Mouse (Mus musculus) forebrain, embryonic 14.5 days (tissue): ENCODE results near the gene Myo1b. TPM values are rescaled to one million over a fixed set of nuclear protein-coding genes. Genes with fewer than 3 reads are reported as not detected.

Experiments
- ATAC-seq: fragments of 200-750 bp; cut with Nextera tagmentation; 2 replicates; pipeline ENCODE4 v1.8.0; 2017; ENCODE audit warnings: mild to moderate bottlenecking, moderate library complexity
- DNase-seq: peaks from one replicate; pipeline ENCODE4 v3.0.0-alpha.2; 2015; ENCODE audit warnings: low spot score
- H3K27ac ChIP-seq: fragments of 300-500 bp; sonication (generic); 2 replicates; pipeline ENCODE4 v1.5.1; 2014; ENCODE audit warnings: low read depth, mild to moderate bottlenecking, control low read depth, low read length, moderate library complexity
- H3K27me3 ChIP-seq: fragments of 300-500 bp; sonication (generic); replicated peaks from 2 replicates; pipeline ENCODE4 v1.6.1; 2014; ENCODE audit warnings: low read length, control low read depth, mixed read lengths; ENCODE audit not compliant: control insufficient read depth, insufficient read depth
- H3K36me3 ChIP-seq: fragments of 300-500 bp; sonication (generic); 2 replicates; pipeline ENCODE4 v1.6.1; 2014; ENCODE audit warnings: low read length, control low read depth; ENCODE audit not compliant: control insufficient read depth, insufficient read depth
- H3K4me1 ChIP-seq: fragments of 300-500 bp; sonication (generic); 2 replicates; pipeline ENCODE4 v1.6.1; 2014; ENCODE audit warnings: antibody characterized with exemption, low read length, control low read depth; ENCODE audit not compliant: control insufficient read depth, insufficient read depth
- H3K4me2 ChIP-seq: fragments of 300-500 bp; sonication (generic); 2 replicates; pipeline ENCODE4 v1.6.1; 2014; ENCODE audit warnings: mild to moderate bottlenecking, control low read depth, low read length
- H3K4me3 ChIP-seq: fragments of 300-500 bp; sonication (generic); 2 replicates; pipeline ENCODE4 v1.5.1; 2014; ENCODE audit warnings: low read depth, low read length, control low read depth
- H3K9ac ChIP-seq: fragments of 300-500 bp; sonication (generic); 2 replicates; pipeline ENCODE4 v1.6.1; 2014; ENCODE audit warnings: mild to moderate bottlenecking, low read length, control low read depth, moderate library complexity
- H3K9me3 ChIP-seq: fragments of 300-500 bp; sonication (generic); replicated peaks from 2 replicates; pipeline ENCODE4 v1.6.1; 2016; ENCODE audit warnings: low read length, control low read depth, mixed read lengths; ENCODE audit not compliant: control insufficient read depth
- WGBS: fragments of 180-500 bp; shearing (Covaris S2); extraction: QIAGEN DNeasy Blood & Tissue Kit; methylation state at CpG from one replicate; pipeline ENCODE4 v1.1.7; 2014; 5-methylcytosine and 5-hydroxymethylcytosine counted together
- polyA plus RNA-seq: library from polyadenylated mRNA; unstranded; fragments of >200 nt; fragmentation: Nextera tagmentation; extraction: Ambion mirVana; gene quantifications from 2 replicates; pipeline ENCODE4 v1.2.1, GENCODE M21; 2014

The Myo1b gene
- polyA plus RNA-seq, 1 experiment from 2014 or later: 78.1 TPM

- DNase-seq (no peak), ATAC-seq (peak; percentile 38; the same call in 1 of the 2 replicates)
- Histone ChIP-seq H3K4me3 (no peak overlapping the region), H3K9ac (no peak overlapping the region), H3K4me2 (no peak overlapping the region), H3K36me3 (no peaks in the 10 kb centered on the region), H3K4me1 (peaks cover 4% of the 10 kb centered on the region), H3K9me3 (no peaks in the 10 kb centered on the region), H3K27ac (no peak overlapping the region), H3K27me3 (no peaks in the 10 kb centered on the region)
- 84% methylated on average over 9 of the region's 9 CpGs for WGBS
Measured at GRCm38 (mm10) chr1:51888046-51888813, 27.6 kb downstream of the Myo1b start.

DNA sequence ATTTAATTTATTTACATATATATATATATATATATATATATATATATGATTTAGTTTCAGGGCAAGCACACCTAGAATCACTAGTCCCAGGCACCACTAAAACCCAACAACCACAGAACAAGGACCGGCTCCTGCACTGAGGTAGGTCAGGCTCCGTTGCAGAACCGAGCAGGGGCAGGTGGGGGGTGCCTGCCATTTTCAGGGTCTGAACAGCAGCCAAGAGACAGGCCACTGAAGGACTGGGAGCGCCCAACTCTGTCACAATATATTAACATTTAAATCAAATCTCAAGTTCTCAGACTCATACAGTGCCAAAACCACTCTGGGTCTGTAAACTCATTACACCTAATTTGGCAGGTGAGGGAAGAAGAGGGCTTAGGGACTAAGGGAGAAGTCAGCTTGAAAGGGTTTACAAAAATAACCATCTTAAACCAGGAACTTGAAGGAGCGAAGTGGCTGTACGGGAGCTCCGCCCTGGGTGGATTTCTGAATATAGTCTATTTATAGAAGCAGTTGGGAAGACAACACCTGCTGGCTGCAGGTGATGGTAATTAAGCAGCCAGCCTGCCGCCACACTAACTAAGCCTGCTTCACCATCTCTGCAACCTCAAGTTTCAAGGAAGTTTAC is 30.4 kb downstream of the Myo1b start:
- ATAC-seq: no peak

DNA sequence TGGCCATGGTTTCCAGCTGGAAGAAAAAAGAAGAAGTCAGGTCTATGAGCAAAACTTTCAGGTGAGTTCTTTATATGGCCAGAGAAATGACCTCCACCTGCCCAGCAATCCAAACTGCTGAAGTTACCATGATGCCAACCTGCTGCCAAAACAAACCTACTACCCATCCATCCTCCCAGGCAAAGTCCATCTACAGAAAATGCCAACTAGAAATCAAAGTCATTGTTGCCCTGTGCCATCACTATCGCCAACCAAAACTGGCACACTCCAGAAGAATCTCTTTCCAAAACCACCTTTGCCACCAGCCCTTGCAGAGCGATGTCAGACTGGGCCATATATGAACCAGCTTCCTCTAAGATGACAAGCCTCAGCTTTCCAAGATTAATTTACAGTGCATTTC is 32.7 kb downstream of the Myo1b start:
- H3K4me3 ChIP-seq: no peak overlapping the region
- no peaks in the 10 kb centered on the region for H3K9me3 ChIP-seq
- H3K9ac ChIP-seq: no peak overlapping the region
- peaks cover 4% of the 10 kb centered on the region for H3K4me1 ChIP-seq
- 97% methylated on average over 2 of the region's 2 CpGs for WGBS
- H3K36me3 ChIP-seq: peaks cover 14% of the 10 kb centered on the region
- H3K4me2 ChIP-seq: no peak overlapping the region
- H3K27ac ChIP-seq: no peak overlapping the region
- ATAC-seq (no peak), DNase-seq (no peak)
- H3K27me3 ChIP-seq: no peaks in the 10 kb centered on the region

More for the DNA sequence above, 30.4 kb downstream of the Myo1b start:
- no peak for DNase-seq
- H3K36me3 ChIP-seq: peaks cover 14% of the 10 kb centered on the region
- H3K4me3 ChIP-seq: no peak overlapping the region
- H3K9ac ChIP-seq: no peak overlapping the region
- peaks cover 4% of the 10 kb centered on the region for H3K4me1 ChIP-seq
- no peaks in the 10 kb centered on the region for H3K9me3 ChIP-seq
- H3K27me3 ChIP-seq: no peaks in the 10 kb centered on the region
- 76% methylated on average over 8 of the region's 8 CpGs for WGBS
- no peak overlapping the region for H3K27ac ChIP-seq
- no peak overlapping the region for H3K4me2 ChIP-seq

DNA sequence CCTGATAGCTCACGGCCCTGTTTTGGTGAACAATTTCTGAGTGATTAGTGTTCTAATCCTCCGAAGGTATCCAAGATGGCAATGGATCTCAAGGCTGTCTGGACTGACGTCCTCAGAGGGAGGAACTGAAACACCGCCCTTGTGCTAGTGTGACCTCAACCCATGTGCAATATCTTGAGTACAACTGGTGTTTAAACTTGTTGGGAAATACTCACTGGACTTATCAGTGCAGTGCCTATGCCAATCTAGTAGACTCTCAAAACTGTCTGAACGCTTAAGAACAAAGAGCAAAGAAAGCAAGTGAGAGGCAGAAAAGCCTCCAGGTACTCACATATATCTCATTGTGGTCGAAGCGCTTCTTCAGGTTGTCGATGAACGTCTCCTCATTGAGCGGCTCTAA is 33.1 kb downstream of the Myo1b start:
- no peak overlapping the region for H3K27ac ChIP-seq
- 95% methylated on average over 10 of the region's 10 CpGs for WGBS

DNA sequence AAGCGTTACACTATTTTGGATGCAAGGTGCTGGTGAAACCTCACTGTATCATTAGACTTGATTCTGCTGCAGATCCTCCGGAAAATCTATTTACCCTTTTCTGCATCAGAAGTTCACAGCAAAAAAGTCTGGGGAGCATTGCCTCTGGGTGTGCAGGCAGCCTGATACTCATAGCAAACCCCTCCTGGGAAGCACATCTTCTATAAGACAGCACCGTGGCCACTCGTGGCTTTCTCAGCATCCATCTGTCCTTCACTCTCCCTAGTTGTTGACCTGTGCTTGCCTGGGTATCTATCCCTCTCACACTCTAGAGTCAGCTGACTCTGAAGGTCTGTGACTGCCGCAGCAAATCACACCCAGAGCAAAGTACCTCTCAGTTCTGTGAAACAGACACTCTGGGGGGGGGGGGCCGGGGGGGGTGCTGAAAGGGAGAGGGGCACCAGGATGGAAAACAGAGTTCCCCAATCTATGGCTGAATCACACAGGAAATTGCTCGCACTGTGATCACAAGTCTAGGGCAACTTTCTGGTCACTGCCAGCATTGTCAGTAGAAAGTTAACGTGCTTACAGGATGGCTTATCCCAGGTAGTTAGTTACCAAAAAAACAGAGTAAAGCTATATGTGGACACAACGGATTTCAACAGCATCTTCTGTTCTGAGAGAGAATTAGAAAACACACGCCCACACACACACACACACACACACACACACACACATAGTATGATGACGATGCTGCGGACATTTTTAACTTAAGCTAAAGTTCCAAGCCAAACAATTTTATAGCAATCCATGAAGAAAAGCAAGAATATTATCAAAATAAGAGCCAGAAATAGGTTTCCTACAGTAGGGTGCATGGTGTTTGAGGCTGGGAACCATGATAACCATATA is 35.7 kb downstream of the Myo1b start:
- WGBS: 63% methylated on average over 12 of the region's 12 CpGs
- Histone ChIP-seq H3K27me3 (no peaks in the 10 kb centered on the region), H3K4me2 (no peak overlapping the region), H3K36me3 (peaks cover 14% of the 10 kb centered on the region), H3K9ac (no peak overlapping the region), H3K9me3 (no peaks in the 10 kb centered on the region), H3K27ac (no peak overlapping the region), H3K4me3 (no peak overlapping the region), H3K4me1 (no peaks in the 10 kb centered on the region; the same call in 1 of the 2 replicates)
- ATAC-seq: no peak
- DNase-seq: no peak

More for the DNA sequence above, 33.1 kb downstream of the Myo1b start:
- Histone ChIP-seq H3K4me3 (no peak overlapping the region), H3K4me2 (no peak overlapping the region), H3K27me3 (no peaks in the 10 kb centered on the region), H3K9ac (no peak overlapping the region), H3K9me3 (no peaks in the 10 kb centered on the region), H3K36me3 (peaks cover 14% of the 10 kb centered on the region), H3K4me1 (peaks cover 4% of the 10 kb centered on the region)
- DNase-seq (no peak), ATAC-seq (no peak)

GRCm38 (mm10) chr1:51879333-51879770 is 36.5 kb downstream of the Myo1b start:
- H3K4me1 ChIP-seq: no peaks in the 10 kb centered on the region; the same call in 1 of the 2 replicates
- no peak overlapping the region for H3K9ac ChIP-seq
- no peaks in the 10 kb centered on the region for H3K9me3 ChIP-seq
- no peak overlapping the region for H3K27ac ChIP-seq
- H3K27me3 ChIP-seq: no peaks in the 10 kb centered on the region
- peak; percentile 16 for DNase-seq
- peaks cover 14% of the 10 kb centered on the region for H3K36me3 ChIP-seq
- ATAC-seq: no peak
- no peak overlapping the region for H3K4me2 ChIP-seq
- H3K4me3 ChIP-seq: no peak overlapping the region
- WGBS: 15% methylated on average over 9 of the region's 9 CpGs

DNA sequence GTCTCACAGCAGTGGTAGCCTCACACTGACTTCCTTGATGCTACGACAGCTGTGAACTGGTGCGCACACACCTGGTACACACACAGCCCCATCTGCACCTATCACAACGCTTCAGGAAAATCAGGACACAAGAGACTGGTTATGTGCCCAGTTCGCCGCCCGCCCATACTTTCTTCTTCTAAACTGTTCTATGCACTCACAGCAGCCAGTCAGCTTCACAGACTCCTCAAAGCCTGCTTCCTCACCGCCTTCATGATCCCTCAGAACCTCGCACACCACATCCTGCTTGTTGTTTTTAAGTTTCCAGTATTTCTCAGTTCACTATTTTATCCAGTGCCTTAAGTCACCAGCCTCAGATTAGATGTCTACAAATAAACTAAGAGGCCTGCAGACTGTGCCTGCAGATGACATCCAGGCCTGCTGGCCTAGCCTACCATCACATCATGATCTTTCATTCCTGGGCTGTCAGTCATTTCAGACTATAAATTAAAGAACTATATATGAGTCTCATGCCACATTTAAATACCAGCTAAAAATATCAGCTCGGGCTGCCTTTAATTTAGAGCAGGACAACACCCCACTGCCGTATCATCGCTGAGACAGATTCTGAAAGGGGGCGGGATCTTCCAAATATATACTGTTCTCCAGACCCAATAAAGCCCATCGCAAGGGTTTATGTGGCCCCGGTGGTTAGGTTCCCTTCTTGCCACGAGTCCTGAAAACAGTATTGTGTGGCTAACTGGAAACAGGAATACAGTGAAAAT is 40.2 kb downstream of the Myo1b start:
- WGBS: 91% methylated on average over 15 of the region's 15 CpGs
- ATAC-seq: no peak

More for the DNA sequence above, 40.2 kb downstream of the Myo1b start:
- Histone ChIP-seq H3K27me3 (no peaks in the 10 kb centered on the region), H3K4me3 (no peak overlapping the region), H3K9ac (no peak overlapping the region), H3K9me3 (no peaks in the 10 kb centered on the region), H3K4me1 (no peaks in the 10 kb centered on the region; the same call in 1 of the 2 replicates), H3K27ac (no peak overlapping the region), H3K36me3 (no peaks in the 10 kb centered on the region), H3K4me2 (no peak overlapping the region)
- no peak for DNase-seq
